9 mouse cellular contexts compared by ENCODE assay signal in the genomic region with DNA sequence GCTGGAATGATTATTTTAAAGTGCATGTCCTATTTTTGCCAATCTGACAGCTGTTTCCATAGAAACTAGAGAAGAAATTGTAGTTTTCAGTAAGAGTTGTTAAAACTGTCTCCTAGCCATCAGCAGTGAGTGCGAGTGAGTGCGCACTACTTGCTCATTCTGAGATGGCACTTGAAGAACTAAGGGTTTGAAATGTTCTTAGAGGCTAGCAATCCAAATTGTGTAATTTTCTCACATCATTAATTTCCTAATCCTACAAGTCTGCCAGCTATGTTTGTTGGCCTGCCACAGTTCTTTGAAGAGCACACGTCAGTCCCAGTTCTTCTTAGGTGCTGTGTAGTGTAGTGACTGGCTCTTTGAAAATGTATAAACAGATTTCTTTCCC. TPM values are rescaled to one million over a fixed set of nuclear protein-coding genes. Genes with fewer than 3 reads are reported as not detected.
DNase-seq lines count a peak whose midpoint lies in the region; ATAC-seq lines count a peak whose summit lies in the region.
"Had no signal": no experiment of that assay in that cellular context is flagged by ENCODE, and none has a peak within 500 bp of the region (broad histone marks: within the 10 kb centered on the region; RNA-seq: fewer than 3 reads in every experiment).

No protein-coding gene starts in this region.

- WGBS in kidney, embryonic 15.5 days = 51% methylated on average over 3 of the region's 3 CpGs
- WGBS in forebrain, embryonic 11.5 days = 32% methylated on average over 3 of the region's 3 CpGs
- WGBS in limb, embryonic 12.5 days = 45% methylated on average over 3 of the region's 3 CpGs
- 24% methylated on average over 3 of the region's 3 CpGs for WGBS in midbrain, embryonic 16.5 days

- peaks cover 11% of the 10 kb centered on the region for H3K4me1 ChIP-seq in kidney, embryonic 15.5 days
- H3K4me1 ChIP-seq in forebrain, embryonic 11.5 days (replicated peaks; ENCODE audit: control insufficient read depth, insufficient read depth, low read length) = no peaks in the 10 kb centered on the region; the same call in 1 of the 2 replicates
- 0 out of 2 replicates have a peak, but pooled peaks cover 4% of the 10 kb centered on the region for H3K4me1 ChIP-seq in limb, embryonic 12.5 days (replicated peaks)
- H3K4me1 ChIP-seq in midbrain, embryonic 16.5 days (ENCODE audit: control insufficient read depth, insufficient read depth, low read length) = peaks cover 10% of the 10 kb centered on the region

- no peaks in the 10 kb centered on the region for H3K9me3 ChIP-seq in kidney, embryonic 15.5 days (replicated peaks)
- no peaks in the 10 kb centered on the region for H3K9me3 ChIP-seq in forebrain, embryonic 11.5 days (ENCODE audit: control insufficient read depth, low read length)
- no peaks in the 10 kb centered on the region for H3K9me3 ChIP-seq in limb, embryonic 12.5 days
- H3K9me3 ChIP-seq in midbrain, embryonic 16.5 days (replicated peaks; ENCODE audit: control insufficient read depth, low read length, poor library complexity, severe bottlenecking) = no peaks in the 10 kb centered on the region

- DNase-seq in kidney, adult 8-10 months = no peak
- DNase-seq in forebrain, embryonic 11.5 days (ENCODE audit: low spot score) = no peak
- DNase-seq in layer of hippocampus, adult 9-11 months = no peak
- no peak for DNase-seq in layer of hippocampus, postnatal 14 days (ENCODE audit: low spot score in 2 of 2)
- DNase-seq in right cerebral cortex, postnatal 36 days (ENCODE audit: low spot score in 2 of 2) = no peak

- H3K36me3 ChIP-seq in kidney, embryonic 15.5 days = no peaks in the 10 kb centered on the region
- H3K36me3 ChIP-seq in forebrain, embryonic 11.5 days (ENCODE audit: control insufficient read depth, insufficient read depth, low read length) = no peaks in the 10 kb centered on the region
- H3K36me3 ChIP-seq in limb, embryonic 12.5 days = no peaks in the 10 kb centered on the region
- H3K36me3 ChIP-seq in midbrain, embryonic 16.5 days (ENCODE audit: control insufficient read depth, insufficient read depth, low read length) = no peaks in the 10 kb centered on the region

- H3K4me2 ChIP-seq in kidney, embryonic 15.5 days = peak overlapping the region; percentile 67
- H3K4me2 ChIP-seq in forebrain, embryonic 11.5 days (ENCODE audit: low read depth, low read length, severe bottlenecking) = peak overlapping the region; percentile 73
- H3K4me2 ChIP-seq in limb, embryonic 12.5 days = peak overlapping the region; percentile 56
- peak overlapping the region; percentile 72 for H3K4me2 ChIP-seq in midbrain, embryonic 16.5 days (ENCODE audit: low read length)

- H3K27ac ChIP-seq in kidney, embryonic 15.5 days = peak overlapping the region; percentile 98; the same call in 1 of the 2 replicates
- no peak overlapping the region; the same call in 1 of the 2 replicates for H3K27ac ChIP-seq in forebrain, embryonic 11.5 days (ENCODE audit: low read depth, low read length)
- H3K27ac ChIP-seq in limb, embryonic 12.5 days = no peak overlapping the region
- H3K27ac ChIP-seq in midbrain, embryonic 16.5 days (ENCODE audit: low read length) = peak overlapping the region; percentile 98; the same call in 1 of the 2 replicates

- peak overlapping the region; percentile 87; the same call in 1 of the 2 replicates for H3K9ac ChIP-seq in kidney, embryonic 15.5 days
- peak overlapping the region; percentile 76; the same call in 1 of the 2 replicates for H3K9ac ChIP-seq in forebrain, embryonic 11.5 days (ENCODE audit: low read length)
- H3K9ac ChIP-seq in limb, embryonic 12.5 days (replicated peaks) = no peak overlapping the region
- peak overlapping the region; percentile 85; the same call in 1 of the 2 replicates for H3K9ac ChIP-seq in midbrain, embryonic 16.5 days (ENCODE audit: low read depth, low read length)

- no peaks in the 10 kb centered on the region for H3K27me3 ChIP-seq in kidney, embryonic 15.5 days
- no peaks in the 10 kb centered on the region for H3K27me3 ChIP-seq in forebrain, embryonic 11.5 days (ENCODE audit: control insufficient read depth, insufficient read depth, low read length)
- H3K27me3 ChIP-seq in limb, embryonic 12.5 days = no peaks in the 10 kb centered on the region
- H3K27me3 ChIP-seq in midbrain, embryonic 16.5 days (ENCODE audit: control insufficient read depth, insufficient read depth, low read depth, low read length) = no peaks in the 10 kb centered on the region

- peak overlapping the region; percentile 79 for H3K4me3 ChIP-seq in kidney, embryonic 15.5 days (replicated peaks)
- peak overlapping the region; percentile 58 for H3K4me3 ChIP-seq in forebrain, embryonic 11.5 days (ENCODE audit: low read depth, low read length)
- H3K4me3 ChIP-seq in limb, embryonic 12.5 days (replicated peaks) = peak overlapping the region; percentile 63
- H3K4me3 ChIP-seq in midbrain, embryonic 16.5 days (ENCODE audit: low read depth, low read length) = peak overlapping the region; percentile 76

- no peak for ATAC-seq in kidney, embryonic 15.5 days (replicated peaks; ENCODE audit: low FRiP score)
- ATAC-seq in forebrain, embryonic 11.5 days (replicated peaks; ENCODE audit: low FRiP score) = no peak
- ATAC-seq in limb, embryonic 12.5 days (ENCODE audit: insufficient number of reproducible peaks, insufficient read depth, low FRiP score, low TSS enrichment, low read depth) = no peak
- ATAC-seq in midbrain, embryonic 16.5 days = no peak

RNA-seq across cellular contexts. Expression of a gene that starts 0.9 kb away (rescaled TPM):
- polyA plus RNA-seq in kidney, embryonic 15.5 days (2015; fragmentation: Nextera tagmentation; extraction: Ambion mirVana) = 21.0 and 25.1 TPM in 2 replicates
- polyA plus RNA-seq in forebrain, embryonic 11.5 days (2014; fragmentation: Nextera tagmentation; extraction: Ambion mirVana) = 12.8 and 15.0 TPM in 2 replicates
- 16.3 and 17.6 TPM in 2 replicates for polyA plus RNA-seq in limb, embryonic 12.5 days (2016; fragmentation: Nextera tagmentation; extraction: Ambion mirVana)
- polyA plus RNA-seq in midbrain, embryonic 16.5 days (2015; fragmentation: Nextera tagmentation; extraction: Ambion mirVana) = 9.6 and 10.5 TPM in 2 replicates
- 1 to 10 TPM; 8.8 to 9.0 TPM for total RNA-seq in layer of hippocampus, postnatal 14 days (2021)

RNA-seq across cellular contexts. Expression of a gene that starts 23.9 kb away (rescaled TPM):
- polyA plus RNA-seq in kidney, embryonic 15.5 days (2015; fragmentation: Nextera tagmentation; extraction: Ambion mirVana) = not detected in 2 replicates
- not detected in 2 replicates for polyA plus RNA-seq in forebrain, embryonic 11.5 days (2014; fragmentation: Nextera tagmentation; extraction: Ambion mirVana)
- polyA plus RNA-seq in limb, embryonic 12.5 days (2016; fragmentation: Nextera tagmentation; extraction: Ambion mirVana) = not detected in 2 replicates
- not detected in 2 replicates for polyA plus RNA-seq in midbrain, embryonic 16.5 days (2015; fragmentation: Nextera tagmentation; extraction: Ambion mirVana)
- not detected for total RNA-seq in layer of hippocampus, postnatal 14 days (2021)
- total RNA-seq: neutrophil, adult 5-6 weeks had no signal

Comparison
In these comparisons a context has a peak if more than half of its experiments do, and no peak if none do; other contexts are left out.
1. H3K27ac ChIP-seq: peak in kidney, embryonic 15.5 days (single experiment) and midbrain, embryonic 16.5 days (single experiment); none in forebrain, embryonic 11.5 days (single experiment) and limb, embryonic 12.5 days (single experiment).
2. Peak in every context shown above with its lines, with median percentiles within 50 percentile points of each other: H3K4me2 ChIP-seq and H3K4me3 ChIP-seq.